Mouse (Mus musculus): Measurements from ENCODE around the gene Slc16a10. TPM values are rescaled to one million over a fixed set of nuclear protein-coding genes. Genes with fewer than 3 reads are reported as not detected.
A peak's percentile ranks its signal among the peaks of the same experiment; 100 is the strongest.

Slc16a10 gene
- polyA plus RNA-seq, 1 experiment from 2014 or later, result 93.9 TPM

GRCm38 (mm10) chr10:40061926-40062325, 80.1 kb downstream of the Slc16a10 start:
- ATAC-seq, result no peak
- Histone ChIP-seq H3K27me3 (replicated peaks) (no peaks in the 10 kb centered on the region), H3K4me2 (no peak overlapping the region), H3K4me3 (no peak overlapping the region), H3K9ac (no peak overlapping the region), H3K4me1 (peaks cover 8% of the 10 kb centered on the region; the same call in 1 of the 2 replicates), H3K36me3 (peaks cover 41% of the 10 kb centered on the region), H3K9me3 (replicated peaks) (no peaks in the 10 kb centered on the region), H3K27ac (0 out of 2 replicates have a peak overlapping the region, but pooled peaks have one; percentile 20)
- WGBS (ENCODE audit: insufficient replicate concordance), result 87% methylated on average over 5 of the region's 5 CpGs

- Histone ChIP-seq H3K9ac (no peak overlapping the region), H3K36me3 (peaks cover 47% of the 10 kb centered on the region), H3K27ac (no peak overlapping the region), H3K27me3 (replicated peaks) (no peaks in the 10 kb centered on the region), H3K4me1 (0 out of 2 replicates have a peak, but pooled peaks cover 17% of the 10 kb centered on the region), H3K9me3 (replicated peaks) (no peaks in the 10 kb centered on the region), H3K4me2 (no peak overlapping the region), H3K4me3 (no peak overlapping the region)
- 73% methylated on average over 3 of the region's 3 CpGs for WGBS (ENCODE audit: insufficient replicate concordance)
- no peak for ATAC-seq
Measured at GRCm38 (mm10) chr10:40058786-40059120, 83.3 kb downstream of the Slc16a10 start.

- 60% methylated on average over 6 of the region's 6 CpGs for WGBS (ENCODE audit: insufficient replicate concordance)
- Histone ChIP-seq H3K27ac (no peak overlapping the region), H3K27me3 (replicated peaks) (no peaks in the 10 kb centered on the region), H3K9ac (no peak overlapping the region), H3K36me3 (peaks cover 50% of the 10 kb centered on the region), H3K4me2 (no peak overlapping the region), H3K4me3 (no peak overlapping the region), H3K9me3 (replicated peaks) (no peaks in the 10 kb centered on the region), H3K4me1 (0 out of 2 replicates have a peak, but pooled peaks cover 17% of the 10 kb centered on the region)
- ATAC-seq, result no peak
Measured at GRCm38 (mm10) chr10:40058062-40058785, 83.8 kb downstream of the Slc16a10 start.

- Histone ChIP-seq H3K4me1 (0 out of 2 replicates have a peak, but pooled peaks cover 17% of the 10 kb centered on the region), H3K9ac (no peak overlapping the region), H3K4me2 (no peak overlapping the region), H3K36me3 (peaks cover 56% of the 10 kb centered on the region), H3K27ac (no peak overlapping the region), H3K9me3 (replicated peaks) (no peaks in the 10 kb centered on the region), H3K4me3 (no peak overlapping the region), H3K27me3 (replicated peaks) (no peaks in the 10 kb centered on the region)
- no peak for ATAC-seq
- 54% methylated on average over 2 of the region's 2 CpGs for WGBS (ENCODE audit: insufficient replicate concordance)
Measured at GRCm38 (mm10) chr10:40057615-40058014, 84.4 kb downstream of the Slc16a10 start.

- no peak for ATAC-seq
- no peaks in the 10 kb centered on the region for H3K27me3 ChIP-seq (replicated peaks)
Measured at GRCm38 (mm10) chr10:40054455-40054854, 87.6 kb downstream of the Slc16a10 start.

GRCm38 (mm10) chr10:40053896-40054295, 88.2 kb downstream of the Slc16a10 start:
- no peak overlapping the region for H3K4me3 ChIP-seq
- peaks cover 70% of the 10 kb centered on the region for H3K36me3 ChIP-seq
- H3K27me3 ChIP-seq (replicated peaks), result no peaks in the 10 kb centered on the region
- no peak overlapping the region for H3K9ac ChIP-seq
- H3K4me2 ChIP-seq, result no peak overlapping the region
- H3K27ac ChIP-seq, result no peak overlapping the region
- ATAC-seq, result peak; percentile 27; the same call in 1 of the 2 replicates
- H3K9me3 ChIP-seq (replicated peaks), result no peaks in the 10 kb centered on the region
- WGBS (ENCODE audit: insufficient replicate concordance), result 86% methylated on average over 4 of the region's 4 CpGs
- H3K4me1 ChIP-seq, result 0 out of 2 replicates have a peak, but pooled peaks cover 17% of the 10 kb centered on the region

More at GRCm38 (mm10) chr10:40054455-40054854, 87.6 kb downstream of the Slc16a10 start:
- peaks cover 70% of the 10 kb centered on the region for H3K36me3 ChIP-seq
- H3K9ac ChIP-seq, result no peak overlapping the region
- H3K27ac ChIP-seq, result no peak overlapping the region
- no peak overlapping the region for H3K4me2 ChIP-seq
- H3K4me1 ChIP-seq, result 0 out of 2 replicates have a peak, but pooled peaks cover 17% of the 10 kb centered on the region
- 86% methylated on average over 8 of the region's 8 CpGs for WGBS (ENCODE audit: insufficient replicate concordance)
- H3K9me3 ChIP-seq (replicated peaks), result no peaks in the 10 kb centered on the region
- H3K4me3 ChIP-seq, result no peak overlapping the region

- H3K27me3 ChIP-seq (replicated peaks), result no peaks in the 10 kb centered on the region
- H3K27ac ChIP-seq, result no peak overlapping the region
- ATAC-seq, result peak; percentile 37; the same call in 1 of the 2 replicates
- 0 out of 2 replicates have a peak, but pooled peaks cover 17% of the 10 kb centered on the region for H3K4me1 ChIP-seq
- no peaks in the 10 kb centered on the region for H3K9me3 ChIP-seq (replicated peaks)
- no peak overlapping the region for H3K9ac ChIP-seq
- no peak overlapping the region for H3K4me3 ChIP-seq
- H3K36me3 ChIP-seq, result peaks cover 70% of the 10 kb centered on the region
- WGBS (ENCODE audit: insufficient replicate concordance), result 66% methylated on average over 3 of the region's 3 CpGs
- no peak overlapping the region for H3K4me2 ChIP-seq
Measured at GRCm38 (mm10) chr10:40053257-40053895, 88.7 kb downstream of the Slc16a10 start.

- 75% methylated on average over 3 of the region's 3 CpGs for WGBS (ENCODE audit: insufficient replicate concordance)
- no peaks in the 10 kb centered on the region for H3K27me3 ChIP-seq (replicated peaks)
- H3K36me3 ChIP-seq, result peaks cover 67% of the 10 kb centered on the region
- no peak overlapping the region for H3K4me3 ChIP-seq
- H3K9ac ChIP-seq, result no peak overlapping the region
- no peak for ATAC-seq
- no peak overlapping the region for H3K27ac ChIP-seq
- H3K4me1 ChIP-seq, result 0 out of 2 replicates have a peak, but pooled peaks cover 13% of the 10 kb centered on the region
- no peak overlapping the region for H3K4me2 ChIP-seq
- H3K9me3 ChIP-seq (replicated peaks), result no peaks in the 10 kb centered on the region
Measured at GRCm38 (mm10) chr10:40051997-40052396, 90.1 kb downstream of the Slc16a10 start.

- peaks cover 55% of the 10 kb centered on the region for H3K36me3 ChIP-seq
- no peaks in the 10 kb centered on the region for H3K27me3 ChIP-seq (replicated peaks)
- no peak overlapping the region for H3K4me2 ChIP-seq
- H3K9ac ChIP-seq, result no peak overlapping the region
- no peaks in the 10 kb centered on the region for H3K9me3 ChIP-seq (replicated peaks)
- ATAC-seq, result no peak
- H3K27ac ChIP-seq, result no peak overlapping the region
- WGBS (ENCODE audit: insufficient replicate concordance), result 88% methylated on average over 2 of the region's 2 CpGs
- no peak overlapping the region for H3K4me3 ChIP-seq
- 0 out of 2 replicates have a peak, but pooled peaks cover 13% of the 10 kb centered on the region for H3K4me1 ChIP-seq
Measured at GRCm38 (mm10) chr10:40050763-40051162, 91.3 kb downstream of the Slc16a10 start.

GRCm38 (mm10) chr10:40041339-40041738, 100.7 kb downstream of the Slc16a10 start:
- no peak overlapping the region for H3K4me2 ChIP-seq
- H3K27me3 ChIP-seq (replicated peaks), result no peaks in the 10 kb centered on the region
- H3K27ac ChIP-seq, result no peak overlapping the region
- ATAC-seq, result no peak
- WGBS (ENCODE audit: insufficient replicate concordance), result 63% methylated on average over 4 of the region's 4 CpGs
- H3K4me1 ChIP-seq, result no peaks in the 10 kb centered on the region
- no peak overlapping the region for H3K9ac ChIP-seq
- H3K9me3 ChIP-seq (replicated peaks), result no peaks in the 10 kb centered on the region
- no peak overlapping the region for H3K4me3 ChIP-seq
- peaks cover 57% of the 10 kb centered on the region for H3K36me3 ChIP-seq

GRCm38 (mm10) chr10:40036686-40037560, 105.1 kb downstream of the Slc16a10 start:
- WGBS (ENCODE audit: insufficient replicate concordance), result 86% methylated on average over 24 of the region's 24 CpGs
- H3K9me3 ChIP-seq (replicated peaks), result no peaks in the 10 kb centered on the region
- H3K27me3 ChIP-seq (replicated peaks), result no peaks in the 10 kb centered on the region
- no peak overlapping the region for H3K4me2 ChIP-seq
- no peaks in the 10 kb centered on the region for H3K4me1 ChIP-seq
- no peak for ATAC-seq
- H3K27ac ChIP-seq, result no peak overlapping the region
- no peak overlapping the region for H3K9ac ChIP-seq
- peaks cover 83% of the 10 kb centered on the region for H3K36me3 ChIP-seq
- H3K4me3 ChIP-seq, result no peak overlapping the region

Measured in liver, embryonic 12.5 days (tissue).